Mouse (Mus musculus) MEL (cell line): Measurements from ENCODE around the gene Hmgn1. TPM values are rescaled to one million over a fixed set of nuclear protein-coding genes. Genes with fewer than 3 reads are reported as not detected.

Experiments
- DNase-seq: peaks from one replicate; pipeline ENCODE4 v3.0.0; 2011; ENCODE audit warnings: low read depth, low spot score
- H3K27ac ChIP-seq: 2 replicates; pipeline ENCODE4 v1.5.1; 2012; ENCODE audit warnings: low read depth, mild to moderate bottlenecking, control low read depth, low read length, moderate library complexity; ENCODE audit not compliant: control insufficient read depth
- H3K27me3 ChIP-seq, 2 experiments: fragments of 150-350 bp in 1 of 2; sonication (generic) in 1 of 2; 2 replicates each; pipeline ENCODE4 v1.6.1; 2012; ENCODE audit warnings: low read length in 2 of 2, mild to moderate bottlenecking in 2 of 2, improper control_type of control experiment in 1 of 2, moderate library complexity in 1 of 2; ENCODE audit not compliant: insufficient read depth in 2 of 2, control insufficient read depth in 1 of 2
- H3K36me3 ChIP-seq, 2 experiments: 2 replicates each; pipeline ENCODE4 v1.6.1; 2012 to 2014; ENCODE audit warnings: low read length in 2 of 2, improper control_type of control experiment in 1 of 2, inconsistent platforms in 1 of 2, mild to moderate bottlenecking in 1 of 2; ENCODE audit not compliant: insufficient read depth in 2 of 2, control insufficient read depth in 1 of 2
- H3K4me1 ChIP-seq, 2 experiments: fragments of 150-350 bp in 1 of 2; sonication (generic) in 1 of 2; 2 replicates each; pipeline ENCODE4 v1.6.1; 2012; ENCODE audit warnings: low read length in 2 of 2, improper control_type of control experiment in 1 of 2, mild to moderate bottlenecking in 1 of 2; ENCODE audit not compliant: insufficient read depth in 2 of 2, control insufficient read depth in 1 of 2
- H3K4me3 ChIP-seq, 2 experiments: fragments of 150-350 bp in 1 of 2; sonication (generic) in 1 of 2; 2 replicates each; pipeline ENCODE4 v1.5.1; 2012; ENCODE audit warnings: low read depth in 2 of 2, low read length in 2 of 2, mild to moderate bottlenecking in 2 of 2, moderate library complexity in 2 of 2, control low read depth in 1 of 2, improper control_type of control experiment in 1 of 2; ENCODE audit not compliant: control insufficient read depth in 1 of 2, insufficient read depth in 1 of 2
- H3K79me2 ChIP-seq: 2 replicates; pipeline ENCODE4 v1.6.1; 2012; ENCODE audit warnings: mild to moderate bottlenecking, low read length, moderate library complexity; ENCODE audit not compliant: control insufficient read depth, poor library complexity, insufficient read depth
- H3K9ac ChIP-seq: 2 replicates; pipeline ENCODE4 v1.6.1; 2012; ENCODE audit warnings: low read depth, mild to moderate bottlenecking, control low read depth, low read length, moderate library complexity; ENCODE audit not compliant: control insufficient read depth, poor library complexity, severe bottlenecking
- H3K9me3 ChIP-seq: fragments of 150-350 bp; sonication (generic); replicated peaks from 2 replicates; pipeline ENCODE4 v1.6.1; 2012; ENCODE audit warnings: mild to moderate bottlenecking, low read length, improper control_type of control experiment, moderate library complexity; ENCODE audit not compliant: insufficient read depth
- CTCF ChIP-seq, 3 experiments: IDR thresholded peaks in 2 of 3; conservative IDR thresholded peaks in 1 of 3; 2 replicates each; pipeline ENCODE4 v1.5.1; 2011 to 2012; ENCODE audit warnings: low read length in 3 of 3, low read depth in 2 of 3, mild to moderate bottlenecking in 2 of 3, improper control_type of control experiment in 1 of 3, inconsistent platforms in 1 of 3, mixed read lengths in 1 of 3, moderate library complexity in 1 of 3; ENCODE audit not compliant: control insufficient read depth in 1 of 3, insufficient read depth in 1 of 3, poor library complexity in 1 of 3, severe bottlenecking in 1 of 3
- ETS1 ChIP-seq: IDR thresholded peaks from 2 replicates; pipeline ENCODE4 v1.6.1; 2012; ENCODE audit warnings: low read depth, mild to moderate bottlenecking, inconsistent platforms, low read length, improper control_type of control experiment, moderate library complexity
- GABPA ChIP-seq: IDR thresholded peaks from 2 replicates; pipeline ENCODE4 v1.6.1; 2012; ENCODE audit warnings: low read depth, mild to moderate bottlenecking, inconsistent platforms, low read length, improper control_type of control experiment, moderate library complexity
- GATA1 ChIP-seq: IDR thresholded peaks from 2 replicates; pipeline ENCODE4 v1.6.1; 2011; ENCODE audit warnings: low read depth, low read length, improper control_type of control experiment
- MAX ChIP-seq: IDR thresholded peaks from 2 replicates; pipeline ENCODE4 v1.6.1; 2011; ENCODE audit warnings: low read length, improper control_type of control experiment
- MEF2A ChIP-seq: IDR thresholded peaks from 2 replicates; pipeline ENCODE4 v1.6.1; 2014; ENCODE audit warnings: low read depth, mild to moderate bottlenecking, inconsistent platforms, low read length, improper control_type of control experiment; ENCODE audit not compliant: poor library complexity, insufficient replicate concordance, severe bottlenecking; ENCODE audit errors: extremely low read depth
- MYC ChIP-seq: IDR thresholded peaks from 2 replicates; pipeline ENCODE4 v1.6.1; 2011; ENCODE audit warnings: low read depth, mild to moderate bottlenecking, low read length, improper control_type of control experiment, moderate library complexity
- NRF1 ChIP-seq: IDR thresholded peaks from 2 replicates; pipeline ENCODE4 v1.6.1; 2014; ENCODE audit warnings: low read depth, mild to moderate bottlenecking, inconsistent platforms, low read length, improper control_type of control experiment, moderate library complexity; ENCODE audit not compliant: poor library complexity, insufficient read depth, severe bottlenecking
- POLR2AphosphoS2 ChIP-seq: IDR thresholded peaks from 2 replicates; pipeline ENCODE4 v1.6.1; 2011; ENCODE audit warnings: low read length, improper control_type of control experiment
- RAD21 ChIP-seq: IDR thresholded peaks from 2 replicates; pipeline ENCODE4 v1.6.1; 2011; ENCODE audit warnings: mild to moderate bottlenecking, low read depth, low read length, improper control_type of control experiment
- SMC3 ChIP-seq: IDR thresholded peaks from 2 replicates; pipeline ENCODE4 v1.6.1; 2011; ENCODE audit warnings: low read depth, low read length, improper control_type of control experiment
- TCF12 ChIP-seq: IDR thresholded peaks from 2 replicates; pipeline ENCODE4 v1.6.1; 2014; ENCODE audit warnings: low read depth, mild to moderate bottlenecking, inconsistent platforms, low read length, improper control_type of control experiment, moderate library complexity
- UBTF ChIP-seq: IDR thresholded peaks from 2 replicates; pipeline ENCODE4 v1.6.1; 2012; ENCODE audit warnings: low read depth, mild to moderate bottlenecking, inconsistent platforms, low read length, improper control_type of control experiment, moderate library complexity, borderline replicate concordance; ENCODE audit not compliant: insufficient read depth
- USF1 ChIP-seq: IDR thresholded peaks from 2 replicates; pipeline ENCODE4 v1.6.1; 2014; ENCODE audit warnings: low read depth, mild to moderate bottlenecking, inconsistent platforms, low read length, improper control_type of control experiment, moderate library complexity
- USF2 ChIP-seq, 2 experiments: IDR thresholded peaks; 2 replicates each; pipeline ENCODE4 v1.6.1; 2011 to 2012; ENCODE audit warnings: improper control_type of control experiment in 2 of 2, low read length in 2 of 2, borderline replicate concordance in 1 of 2, inconsistent platforms in 1 of 2, low read depth in 1 of 2, mild to moderate bottlenecking in 1 of 2; ENCODE audit not compliant: insufficient read depth in 1 of 2
- ZNF384 ChIP-seq: IDR thresholded peaks from 2 replicates; pipeline ENCODE4 v1.6.1; 2012; ENCODE audit warnings: low read depth, mild to moderate bottlenecking, inconsistent platforms, low read length, improper control_type of control experiment
- polyA plus RNA-seq, 2 experiments: library from polyadenylated mRNA; stranded (reverse) in 1 of 2; unstranded in 1 of 2; fragments of >175 nt in 1 of 2; fragments of >200 nt in 1 of 2; gene quantifications; 2 replicates each; pipeline versions ENCODE4 v1.2.1 to v1.2.4; 2012; ENCODE audit warnings: low replicate concordance in 2 of 2, low read depth in 1 of 2; ENCODE audit not compliant: insufficient read length in 2 of 2, insufficient read depth in 1 of 2, missing spikeins in 1 of 2
- total RNA-seq: library from RNA; depleted of rRNA; stranded (reverse); fragments of 300-350 nt; gene quantifications from 2 replicates; pipeline ENCODE4 v1.2.3, GENCODE M21; 2012

Gene Hmgn1
- total and polyA plus RNA-seq, 3 experiments = 185 to 778 (median 246) TPM

DNA sequence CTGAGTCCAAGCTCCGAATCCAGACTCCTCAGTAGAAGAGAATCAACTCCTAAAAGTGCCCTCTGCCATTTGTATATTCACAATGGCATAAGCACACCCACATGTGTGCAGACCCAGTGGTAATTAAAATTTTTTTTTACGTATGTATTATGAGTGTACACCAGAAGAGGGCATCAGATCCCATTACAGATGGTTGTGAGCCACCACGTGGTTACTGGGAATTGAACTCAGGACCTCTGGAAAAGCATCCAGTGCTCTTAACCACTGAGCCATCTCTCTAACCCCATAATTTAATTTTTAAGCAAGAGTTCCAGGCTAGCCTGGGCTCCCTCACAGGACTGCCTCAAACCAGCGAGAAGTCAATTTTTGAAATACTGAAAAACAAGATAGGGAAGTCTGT, 40.1 kb downstream of the Hmgn1 start:
- no peak overlapping the region for H3K4me3 ChIP-seq
- no peak overlapping the region for H3K9ac ChIP-seq

DNA sequence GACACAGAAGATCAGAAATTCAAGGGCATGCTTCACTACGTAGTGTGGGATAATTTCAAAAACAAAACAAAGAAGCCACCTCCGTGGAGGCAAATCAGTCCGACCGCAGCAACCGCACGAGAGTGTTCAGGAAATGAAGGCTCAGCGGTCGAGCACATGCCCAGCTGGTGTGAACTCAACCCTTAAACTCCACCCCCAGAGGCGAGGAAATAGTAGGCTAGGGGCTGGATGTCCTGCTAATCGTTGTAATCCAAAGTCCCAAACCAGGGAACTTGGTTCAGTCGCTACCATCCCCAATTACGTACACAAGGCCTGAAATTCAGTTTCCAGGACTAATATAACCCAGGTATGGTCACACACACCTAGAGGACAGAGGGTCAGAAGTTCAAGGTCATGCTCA, 40.5 kb downstream of the Hmgn1 start:
- TF ChIP-seq UBTF (no peak), MEF2A (no peak)
- H3K27ac ChIP-seq = no peak overlapping the region
- H3K9ac ChIP-seq = no peak overlapping the region
- peaks cover 0 to 2% of the 10 kb centered on the region in 2 experiments; a peak in 1 of 4 replicates for H3K27me3 ChIP-seq
- DNase-seq = no peak
- no peak overlapping the region for H3K4me3 ChIP-seq
- H3K36me3 ChIP-seq = peaks cover 0 to 7% of the 10 kb centered on the region in 2 experiments; a peak in 2 of 4 replicates
- H3K79me2 ChIP-seq = peaks cover 2% of the 10 kb centered on the region; the same call in 1 of the 2 replicates
- H3K4me1 ChIP-seq = peaks cover 2 to 20% of the 10 kb centered on the region in 2 experiments; a peak in 3 of 4 replicates
- H3K9me3 ChIP-seq = no peaks in the 10 kb centered on the region

More for the DNA sequence above, 40.1 kb downstream of the Hmgn1 start:
- Histone ChIP-seq H3K27me3 (peaks cover 0 to 2% of the 10 kb centered on the region in 2 experiments; a peak in 1 of 4 replicates), H3K4me1 (peaks cover 3 to 20% of the 10 kb centered on the region in 2 experiments; a peak in 3 of 4 replicates)
- TF ChIP-seq POLR2AphosphoS2 (no peak), CTCF (IDR thresholded peaks at IDR 0.05 in 2 of 3, conservative IDR thresholded peaks at IDR 0.05 in 1 of 3; ENCODE audit: control insufficient read depth in 1 of 3, insufficient read depth in 1 of 3, low read depth in 2 of 3, low read length in 3 of 3, poor library complexity in 1 of 3, severe bottlenecking in 1 of 3) (peak in 2 of 3 experiments; percentile 18 to 25; a peak in 3 of 6 replicates), MYC (peak; percentile 79), USF1 (peak; percentile 68), ETS1 (no peak), RAD21 (peak; percentile 7; the same call in 1 of the 2 replicates), GATA1 (no peak), MAX (peak; percentile 42; the same call in 1 of the 2 replicates), USF2 (IDR thresholded peaks at IDR 0.05; ENCODE audit: borderline replicate concordance in 1 of 2, insufficient read depth in 1 of 2, low read depth in 1 of 2, low read length in 2 of 2) (no peak), SMC3 (peak; percentile 26; the same call in 1 of the 2 replicates), ZNF384 (peak; percentile 31; the same call in 1 of the 2 replicates), GABPA (no peak), TCF12 (no peak), NRF1 (no peak)
- TF ChIP-seq, all 39 proteins: peak for 7
- Histone ChIP-seq H3K9me3 (no peaks in the 10 kb centered on the region), H3K27ac (no peak overlapping the region), H3K36me3 (peaks cover 0 to 7% of the 10 kb centered on the region in 2 experiments; a peak in 2 of 4 replicates), H3K79me2 (no peaks in the 10 kb centered on the region)
- peak; percentile 22 for DNase-seq
